Mouse (Mus musculus): ENCODE measurements around the gene Dzank1. TPM values are rescaled to one million over a fixed set of nuclear protein-coding genes. Genes with fewer than 3 reads are reported as not detected.

Gene Dzank1
- polyA plus RNA-seq, 1 experiment = 44.3 TPM

- Histone ChIP-seq H3K4me3 (ENCODE audit: insufficient read depth, low read depth, low read length) (no peak overlapping the region), H3K4me1 (ENCODE audit: control insufficient read depth, insufficient read depth, low read length) (no peaks in the 10 kb centered on the region), H3K27ac (ENCODE audit: insufficient read depth, low read depth, low read length) (no peak overlapping the region)
- 54% methylated on average over 6 of the region's 6 CpGs for WGBS
- TF ChIP-seq POLR2A (IDR thresholded peaks at IDR 0.05; ENCODE audit: insufficient read depth, low read depth, low read length) (no peak), CTCF (IDR thresholded peaks at IDR 0.05; ENCODE audit: insufficient read depth, low read depth, low read length) (no peak)
These were observed 17.4 kb upstream of the Dzank1 start for GRCm38 (mm10) chr2:144544630-144545029.

- H3K4me3 ChIP-seq (ENCODE audit: insufficient read depth, low read depth, low read length) = no peak overlapping the region
- WGBS = 88% methylated on average over 6 of the region's 6 CpGs
- H3K4me1 ChIP-seq (ENCODE audit: control insufficient read depth, insufficient read depth, low read length) = no peaks in the 10 kb centered on the region
- H3K27ac ChIP-seq (ENCODE audit: insufficient read depth, low read depth, low read length) = no peak overlapping the region
- TF ChIP-seq POLR2A (IDR thresholded peaks at IDR 0.05; ENCODE audit: insufficient read depth, low read depth, low read length) (no peak), CTCF (IDR thresholded peaks at IDR 0.05; ENCODE audit: insufficient read depth, low read depth, low read length) (no peak)
These were observed 16.5 kb upstream of the Dzank1 start for GRCm38 (mm10) chr2:144543670-144544069.

- TF ChIP-seq CTCF (IDR thresholded peaks at IDR 0.05; ENCODE audit: insufficient read depth, low read depth, low read length) (no peak), POLR2A (IDR thresholded peaks at IDR 0.05; ENCODE audit: insufficient read depth, low read depth, low read length) (no peak)
- H3K4me1 ChIP-seq (ENCODE audit: control insufficient read depth, insufficient read depth, low read length) = no peaks in the 10 kb centered on the region
- H3K4me3 ChIP-seq (ENCODE audit: insufficient read depth, low read depth, low read length) = no peak overlapping the region
- H3K27ac ChIP-seq (ENCODE audit: insufficient read depth, low read depth, low read length) = no peak overlapping the region
- 93% methylated on average over 4 of the region's 4 CpGs for WGBS
These were observed 14.0 kb upstream of the Dzank1 start for GRCm38 (mm10) chr2:144541246-144541645.

- WGBS = 92% methylated on average over 7 of the region's 7 CpGs
- Histone ChIP-seq H3K4me1 (ENCODE audit: control insufficient read depth, insufficient read depth, low read length) (no peaks in the 10 kb centered on the region), H3K27ac (ENCODE audit: insufficient read depth, low read depth, low read length) (no peak overlapping the region), H3K4me3 (ENCODE audit: insufficient read depth, low read depth, low read length) (no peak overlapping the region)
- TF ChIP-seq POLR2A (IDR thresholded peaks at IDR 0.05; ENCODE audit: insufficient read depth, low read depth, low read length) = no peak
- TF ChIP-seq CTCF (IDR thresholded peaks at IDR 0.05; ENCODE audit: insufficient read depth, low read depth, low read length) = no peak
These were observed 9.9 kb upstream of the Dzank1 start for GRCm38 (mm10) chr2:144537123-144537522.

GRCm38 (mm10) chr2:144527821-144528174, 584 bp upstream of the Dzank1 start:
- peak overlapping the region; percentile 93; the same call in 1 of the 2 replicates for H3K27ac ChIP-seq (ENCODE audit: insufficient read depth, low read depth, low read length)
- under 1% methylated on average over 25 of the region's 25 CpGs for WGBS
- H3K4me3 ChIP-seq (ENCODE audit: insufficient read depth, low read depth, low read length) = peak overlapping the region; percentile 60
- TF ChIP-seq CTCF (IDR thresholded peaks at IDR 0.05; ENCODE audit: insufficient read depth, low read depth, low read length) = no peak
- TF ChIP-seq POLR2A (IDR thresholded peaks at IDR 0.05; ENCODE audit: insufficient read depth, low read depth, low read length) = no peak
- H3K4me1 ChIP-seq (ENCODE audit: control insufficient read depth, insufficient read depth, low read length) = peaks cover 4% of the 10 kb centered on the region

GRCm38 (mm10) chr2:144525856-144526255, 1.4 kb downstream of the Dzank1 start:
- Histone ChIP-seq H3K4me1 (ENCODE audit: control insufficient read depth, insufficient read depth, low read length) (peaks cover 4% of the 10 kb centered on the region), H3K27ac (ENCODE audit: insufficient read depth, low read depth, low read length) (no peak overlapping the region), H3K4me3 (ENCODE audit: insufficient read depth, low read depth, low read length) (peak overlapping the region; percentile 25)
- TF ChIP-seq CTCF (IDR thresholded peaks at IDR 0.05; ENCODE audit: insufficient read depth, low read depth, low read length) (no peak), POLR2A (IDR thresholded peaks at IDR 0.05; ENCODE audit: insufficient read depth, low read depth, low read length) (no peak)
- WGBS = 29% methylated on average over 10 of the region's 10 CpGs

- 78% methylated on average over 3 of the region's 3 CpGs for WGBS
- TF ChIP-seq CTCF (IDR thresholded peaks at IDR 0.05; ENCODE audit: insufficient read depth, low read depth, low read length) (no peak), POLR2A (IDR thresholded peaks at IDR 0.05; ENCODE audit: insufficient read depth, low read depth, low read length) (no peak)
These were observed 7.4 kb downstream of the Dzank1 start for GRCm38 (mm10) chr2:144519772-144520171.

GRCm38 (mm10) chr2:144514619-144515018, 12.6 kb downstream of the Dzank1 start:
- 70% methylated on average over 3 of the region's 3 CpGs for WGBS
- no peak for TF ChIP-seq CTCF (IDR thresholded peaks at IDR 0.05; ENCODE audit: insufficient read depth, low read depth, low read length)
- TF ChIP-seq POLR2A (IDR thresholded peaks at IDR 0.05; ENCODE audit: insufficient read depth, low read depth, low read length) = no peak
- no peak overlapping the region for H3K4me3 ChIP-seq (ENCODE audit: insufficient read depth, low read depth, low read length)

More at GRCm38 (mm10) chr2:144519772-144520171, 7.4 kb downstream of the Dzank1 start:
- Histone ChIP-seq H3K4me3 (ENCODE audit: insufficient read depth, low read depth, low read length) (no peak overlapping the region), H3K27ac (ENCODE audit: insufficient read depth, low read depth, low read length) (no peak overlapping the region), H3K4me1 (ENCODE audit: control insufficient read depth, insufficient read depth, low read length) (no peaks in the 10 kb centered on the region)

GRCm38 (mm10) chr2:144502134-144502533, 25.1 kb downstream of the Dzank1 start:
- Histone ChIP-seq H3K4me1 (ENCODE audit: control insufficient read depth, insufficient read depth, low read length) (no peaks in the 10 kb centered on the region), H3K4me3 (ENCODE audit: insufficient read depth, low read depth, low read length) (no peak overlapping the region), H3K27ac (ENCODE audit: insufficient read depth, low read depth, low read length) (no peak overlapping the region)
- 76% methylated on average over 6 of the region's 6 CpGs for WGBS
- TF ChIP-seq POLR2A (IDR thresholded peaks at IDR 0.05; ENCODE audit: insufficient read depth, low read depth, low read length) (no peak), CTCF (IDR thresholded peaks at IDR 0.05; ENCODE audit: insufficient read depth, low read depth, low read length) (no peak)

More at GRCm38 (mm10) chr2:144514619-144515018, 12.6 kb downstream of the Dzank1 start:
- no peaks in the 10 kb centered on the region for H3K4me1 ChIP-seq (ENCODE audit: control insufficient read depth, insufficient read depth, low read length)
- no peak overlapping the region for H3K27ac ChIP-seq (ENCODE audit: insufficient read depth, low read depth, low read length)

- WGBS = 85% methylated on average over 5 of the region's 5 CpGs
- TF ChIP-seq CTCF (IDR thresholded peaks at IDR 0.05; ENCODE audit: insufficient read depth, low read depth, low read length) (no peak), POLR2A (IDR thresholded peaks at IDR 0.05; ENCODE audit: insufficient read depth, low read depth, low read length) (no peak)
- H3K4me3 ChIP-seq (ENCODE audit: insufficient read depth, low read depth, low read length) = no peak overlapping the region
These were observed 37.9 kb downstream of the Dzank1 start for GRCm38 (mm10) chr2:144489342-144489741.

More at GRCm38 (mm10) chr2:144489342-144489741, 37.9 kb downstream of the Dzank1 start:
- Histone ChIP-seq H3K4me1 (ENCODE audit: control insufficient read depth, insufficient read depth, low read length) (no peaks in the 10 kb centered on the region), H3K27ac (ENCODE audit: insufficient read depth, low read depth, low read length) (no peak overlapping the region)

Measured in olfactory bulb, adult 2 months (tissue).